Mouse (Mus musculus) hindbrain, embryonic 14.5 days (tissue): Measurements from ENCODE around the gene Dkk2. TPM values are rescaled to one million over a fixed set of nuclear protein-coding genes. Genes with fewer than 3 reads are reported as not detected.
"Not testable (repeated sequence)": the region's sequence is repeated elsewhere in the genome, so short reads cannot be mapped to it uniquely, and the experiment has no call there.

Experiments used
- ATAC-seq: fragments of 200-750 bp; cut with Nextera tagmentation; 2 replicates; pipeline ENCODE4 v1.8.0; 2017; ENCODE audit warnings: moderate number of reproducible peaks, mild to moderate bottlenecking, moderate TSS enrichment, moderate library complexity; ENCODE audit not compliant: low FRiP score
- DNase-seq: peaks from one replicate; pipeline ENCODE4 v3.0.0-alpha.2; 2015; ENCODE audit warnings: low spot score
- H3K27ac ChIP-seq: fragments of 300-500 bp; sonication (generic); 2 replicates; pipeline ENCODE4 v1.5.1; 2014; ENCODE audit warnings: mild to moderate bottlenecking, moderate library complexity
- H3K27me3 ChIP-seq: fragments of 300-500 bp; sonication (generic); 2 replicates; pipeline ENCODE4 v1.6.1; 2014; ENCODE audit warnings: mild to moderate bottlenecking, low read length, mixed read lengths; ENCODE audit not compliant: control insufficient read depth, insufficient read depth
- H3K36me3 ChIP-seq: fragments of 300-500 bp; sonication (generic); replicated peaks from 2 replicates; pipeline ENCODE4 v1.6.1; 2014; ENCODE audit not compliant: control insufficient read depth, insufficient read depth
- H3K4me1 ChIP-seq: fragments of 300-500 bp; sonication (generic); replicated peaks from 2 replicates; pipeline ENCODE4 v1.6.1; 2014; ENCODE audit warnings: antibody characterized with exemption, low read length, mixed read lengths; ENCODE audit not compliant: control insufficient read depth, insufficient read depth
- H3K4me2 ChIP-seq: fragments of 300-500 bp; sonication (generic); replicated peaks from 2 replicates; pipeline ENCODE4 v1.6.1; 2014; ENCODE audit warnings: mild to moderate bottlenecking, moderate library complexity
- H3K4me3 ChIP-seq: fragments of 300-500 bp; sonication (generic); replicated peaks from 2 replicates; pipeline ENCODE4 v1.5.1; 2014; ENCODE audit warnings: mild to moderate bottlenecking, low read length
- H3K9ac ChIP-seq: fragments of 300-500 bp; sonication (generic); 2 replicates; pipeline ENCODE4 v1.6.1; 2014
- H3K9me3 ChIP-seq: fragments of 300-500 bp; sonication (generic); 2 replicates; pipeline ENCODE4 v1.6.1; 2016; ENCODE audit warnings: low read length; ENCODE audit not compliant: control insufficient read depth
- WGBS: fragments of 180-500 bp; shearing (Covaris S2); extraction: QIAGEN DNeasy Blood & Tissue Kit; methylation state at CpG from one replicate; pipeline ENCODE4 v1.1.7; 2014; 5-methylcytosine and 5-hydroxymethylcytosine counted together
- polyA plus RNA-seq: library from polyadenylated mRNA; unstranded; fragments of >200 nt; fragmentation: Nextera tagmentation; extraction: Ambion mirVana; gene quantifications from 2 replicates; pipeline ENCODE4 v1.2.1, GENCODE M21; 2014

The Dkk2 gene
- polyA plus RNA-seq = 1.2 and 1.7 TPM in 2 replicates

DNA sequence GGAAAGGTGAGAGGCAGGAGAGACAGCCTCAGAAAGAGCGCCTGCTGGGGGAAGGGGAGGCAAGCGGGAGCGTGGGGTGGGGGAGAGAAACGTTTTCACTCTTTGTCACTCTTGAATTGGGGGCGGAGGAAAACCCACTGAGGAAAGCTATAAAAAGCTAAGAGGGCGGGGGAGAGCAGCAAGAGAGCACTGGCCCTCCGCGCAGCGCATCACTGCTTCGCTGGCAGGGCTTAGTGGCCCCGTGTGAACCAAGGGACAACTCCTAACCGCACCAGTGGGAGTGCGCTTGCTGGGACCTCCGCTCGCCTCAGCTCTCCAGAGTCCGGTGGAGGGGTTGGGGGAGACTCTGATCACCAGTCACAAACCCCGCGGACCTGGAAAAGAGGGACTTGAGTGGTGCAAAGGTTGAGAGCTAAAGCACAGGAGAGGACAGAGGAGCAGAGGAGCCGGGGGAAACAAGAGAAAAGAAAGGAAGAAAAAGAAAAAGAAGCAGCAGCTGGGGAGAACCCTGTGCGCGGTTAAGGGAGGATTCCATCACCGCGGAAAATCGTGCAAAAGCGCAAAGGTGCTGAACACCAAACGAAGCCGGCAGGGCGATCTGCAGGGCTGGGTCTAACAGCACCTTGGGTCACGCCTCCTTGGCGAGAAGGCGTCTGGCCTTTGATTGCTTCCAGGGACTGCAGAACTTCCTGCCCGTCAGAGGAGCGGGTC, at the start of gene Dkk2:
TSS of gene Dkk2 (plus strand) at position 181 of the 711 bp plus-strand sequence.
- Histone ChIP-seq H3K27ac (no peak within 1 kb of the TSS), H3K4me1 (peaks cover 31% of the 10 kb centered on the region), H3K4me2 (peak within 1 kb of the TSS; percentile 96), H3K4me3 (peak within 1 kb of the TSS; percentile 47), H3K36me3 (no peaks in the 10 kb centered on the region), H3K9ac (peak within 1 kb of the TSS; percentile 47), H3K27me3 (peaks cover 32% of the 10 kb centered on the region), H3K9me3 (no peaks in the 10 kb centered on the region)
- DNase-seq = no peak
- WGBS = under 1% methylated on average over 33 of the region's 33 CpGs
- ATAC-seq = peak; percentile 59; the same call in 1 of the 2 replicates

DNA sequence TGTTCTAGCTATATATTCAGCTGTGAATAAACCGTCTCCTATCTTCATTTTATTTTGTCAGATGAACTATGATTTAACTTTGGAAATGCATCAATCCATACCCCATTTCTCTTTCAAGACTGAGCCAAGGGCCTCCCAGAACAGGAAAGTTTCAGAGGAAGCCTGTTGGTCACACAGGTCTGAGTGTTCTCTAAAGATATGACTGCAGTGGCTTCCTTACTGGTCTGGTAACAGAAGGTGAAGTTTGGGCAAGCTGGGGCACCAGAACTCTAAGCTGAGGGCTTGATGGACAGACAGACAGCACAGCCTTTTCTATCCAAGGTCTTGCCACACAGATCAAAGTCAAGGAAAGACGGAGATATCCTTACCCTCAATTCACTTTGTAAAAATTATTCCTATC, 48.4 kb upstream of the Dkk2 start:
- Histone ChIP-seq H3K27ac (no peak overlapping the region), H3K9ac (no peak overlapping the region), H3K36me3 (no peaks in the 10 kb centered on the region), H3K4me2 (no peak overlapping the region), H3K9me3 (no peaks in the 10 kb centered on the region), H3K4me1 (no peaks in the 10 kb centered on the region), H3K27me3 (no peaks in the 10 kb centered on the region), H3K4me3 (no peak overlapping the region)
- 94% methylated on average over 2 of the region's 2 CpGs for WGBS
- no peak for DNase-seq
- no peak for ATAC-seq

DNA sequence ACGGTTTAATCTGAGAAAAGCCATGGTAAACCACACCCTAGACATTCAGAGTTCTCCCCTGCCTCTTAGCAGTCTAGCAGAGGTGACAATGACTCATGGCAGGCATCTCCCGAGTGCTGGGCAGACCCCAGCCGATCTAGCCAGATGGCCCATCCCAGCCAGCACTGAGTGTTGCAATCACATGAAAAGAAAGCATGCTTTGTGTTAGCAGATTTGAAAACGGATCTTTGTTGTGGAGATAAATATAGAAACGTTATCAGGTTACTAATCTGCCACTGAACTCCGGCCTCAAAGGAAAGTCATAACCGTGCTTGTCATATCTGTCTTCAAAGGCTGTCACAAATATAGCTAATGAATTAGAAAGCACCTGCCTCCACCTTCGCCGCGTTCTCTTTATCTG, 47.4 kb upstream of the Dkk2 start:
- Histone ChIP-seq H3K27me3 (no peaks in the 10 kb centered on the region), H3K4me2 (no peak overlapping the region), H3K4me1 (no peaks in the 10 kb centered on the region), H3K27ac (no peak overlapping the region), H3K9me3 (no peaks in the 10 kb centered on the region), H3K9ac (no peak overlapping the region), H3K4me3 (no peak overlapping the region), H3K36me3 (no peaks in the 10 kb centered on the region)
- WGBS = 57% methylated on average over 10 of the region's 10 CpGs
- no peak for ATAC-seq
- DNase-seq = no peak

DNA sequence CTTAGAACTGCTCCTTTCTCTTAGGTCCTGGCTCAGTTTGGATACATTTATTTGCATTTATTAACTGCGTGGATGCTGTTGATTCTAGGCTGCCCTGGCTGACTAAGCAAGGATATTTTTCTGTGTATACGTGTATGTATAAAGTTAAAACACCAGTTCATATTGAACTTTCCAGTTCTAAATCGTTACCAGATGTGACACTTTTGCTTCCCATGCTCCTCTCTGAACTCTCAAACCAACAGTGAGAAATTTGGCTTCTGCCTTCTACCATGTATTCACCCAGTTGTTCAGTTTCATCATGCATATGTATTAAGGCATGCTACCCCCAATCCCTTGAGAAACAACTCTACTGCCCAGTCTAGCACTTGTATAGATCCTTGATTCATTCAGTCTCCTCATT, 45.0 kb upstream of the Dkk2 start:
- no peak overlapping the region for H3K4me2 ChIP-seq
- H3K4me1 ChIP-seq = no peaks in the 10 kb centered on the region
- DNase-seq (no peak), ATAC-seq (no peak)
- H3K36me3 ChIP-seq = no peaks in the 10 kb centered on the region
- WGBS = 75% methylated on average over 3 of the region's 3 CpGs
- H3K9me3 ChIP-seq = no peaks in the 10 kb centered on the region
- H3K27ac ChIP-seq = no peak overlapping the region
- no peak overlapping the region for H3K9ac ChIP-seq
- no peak overlapping the region for H3K4me3 ChIP-seq
- H3K27me3 ChIP-seq = no peaks in the 10 kb centered on the region

DNA sequence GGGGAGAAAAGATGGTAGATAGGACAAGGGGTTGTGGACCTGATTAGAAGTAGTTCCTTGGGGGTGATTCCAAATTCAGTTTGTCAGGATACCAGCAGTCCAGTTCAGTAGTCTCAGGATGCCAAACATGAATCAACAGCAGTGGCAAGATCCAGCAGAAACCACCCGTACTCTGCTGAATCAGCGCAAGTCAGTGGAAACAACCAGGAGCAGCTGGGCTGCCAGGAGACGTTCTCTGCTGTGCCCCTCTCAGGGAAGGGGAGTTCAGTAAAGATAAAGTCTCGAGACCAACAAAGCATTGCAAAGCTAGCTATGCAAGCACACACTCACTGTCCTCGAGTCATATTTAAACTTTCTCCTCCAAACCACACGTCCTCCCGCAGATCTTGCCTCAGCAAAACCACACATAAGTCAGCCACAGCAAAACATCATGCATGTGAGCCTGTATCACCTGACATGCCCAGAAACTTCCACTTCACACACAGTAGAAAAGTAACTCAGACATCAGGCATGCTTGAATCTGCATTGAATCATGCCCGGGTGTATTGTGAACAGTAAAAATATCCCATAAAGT, 34.1 kb upstream of the Dkk2 start:
- no peaks in the 10 kb centered on the region for H3K36me3 ChIP-seq
- no peak overlapping the region for H3K4me2 ChIP-seq
- H3K4me3 ChIP-seq = no peak overlapping the region
- H3K9ac ChIP-seq = no peak overlapping the region
- H3K27ac ChIP-seq = no peak overlapping the region
- 90% methylated on average over 8 of the region's 8 CpGs for WGBS
- no peaks in the 10 kb centered on the region for H3K4me1 ChIP-seq
- no peaks in the 10 kb centered on the region for H3K9me3 ChIP-seq
- H3K27me3 ChIP-seq = no peaks in the 10 kb centered on the region
- no peak for DNase-seq
- no peak for ATAC-seq

DNA sequence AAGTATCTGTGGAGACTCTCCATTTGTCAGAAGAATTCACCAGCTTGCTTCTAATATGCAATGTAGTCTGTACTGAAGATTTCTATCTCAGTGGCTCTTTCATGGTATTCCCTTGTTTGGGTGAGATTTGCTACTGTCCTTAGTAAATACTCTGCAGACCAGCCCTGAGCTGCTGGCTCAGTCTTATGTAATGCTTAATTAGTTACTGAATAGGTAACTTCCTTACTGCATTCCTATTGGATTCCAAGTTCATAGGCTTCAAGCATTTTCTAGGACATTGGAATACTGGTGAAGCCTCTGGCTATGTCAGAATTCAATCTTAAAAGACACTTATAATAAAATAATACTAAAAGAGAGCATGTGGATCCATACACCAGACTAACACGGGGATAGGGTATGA, 22.3 kb upstream of the Dkk2 start:
- not testable (repeated sequence) for ATAC-seq

DNA sequence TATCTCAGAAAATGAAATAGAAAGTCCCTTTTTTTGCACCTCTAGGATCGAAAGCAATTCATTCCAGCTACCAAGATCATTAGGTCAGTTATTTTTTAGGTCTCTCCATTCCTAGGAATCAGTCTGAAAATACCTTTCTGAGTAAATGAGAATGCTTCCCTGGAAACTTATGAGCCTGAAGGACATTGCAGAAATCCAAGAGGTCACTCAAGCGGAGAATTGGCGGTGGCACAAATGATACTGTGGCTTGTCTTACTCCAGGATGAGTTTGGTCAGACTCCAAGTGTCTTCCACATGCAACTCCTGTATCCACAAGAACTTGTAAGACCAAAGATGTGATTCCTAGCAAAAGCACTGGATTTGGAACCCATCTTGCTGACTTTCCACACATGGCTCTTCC, 21.7 kb upstream of the Dkk2 start:
- no peak for ATAC-seq
- 94% methylated on average over 3 of the region's 3 CpGs for WGBS

More for the DNA sequence above, 22.3 kb upstream of the Dkk2 start:
- 81% methylated on average over 1 of the region's 1 CpGs for WGBS
- not testable (repeated sequence) for H3K4me3 ChIP-seq, H3K27me3 ChIP-seq, H3K4me1 ChIP-seq, DNase-seq, H3K9me3 ChIP-seq, H3K4me2 ChIP-seq, H3K36me3 ChIP-seq, H3K9ac ChIP-seq, H3K27ac ChIP-seq

DNA sequence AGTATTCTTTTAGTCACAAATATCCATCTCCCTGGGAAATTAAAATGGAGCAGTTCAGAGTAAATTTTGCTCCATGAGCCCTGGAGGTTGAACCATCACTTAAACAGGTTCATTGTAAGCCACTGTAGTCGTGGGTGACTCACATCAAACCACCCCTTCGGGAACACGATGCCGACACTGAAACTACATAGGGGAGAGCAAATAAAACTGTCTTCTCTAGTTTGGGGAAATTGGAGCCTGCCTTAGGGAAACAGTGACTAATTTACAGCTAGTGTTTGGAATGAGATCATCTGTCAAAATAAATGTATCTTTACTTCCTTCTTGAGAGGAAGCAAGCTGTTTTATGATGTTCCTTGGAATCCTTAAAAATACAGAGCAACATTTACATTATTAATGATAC, 21.1 kb upstream of the Dkk2 start:
- 78% methylated on average over 4 of the region's 4 CpGs for WGBS
- Histone ChIP-seq H3K9me3 (no peaks in the 10 kb centered on the region), H3K4me2 (no peak overlapping the region), H3K27me3 (no peaks in the 10 kb centered on the region), H3K4me1 (no peaks in the 10 kb centered on the region), H3K27ac (no peak overlapping the region), H3K4me3 (no peak overlapping the region), H3K9ac (no peak overlapping the region), H3K36me3 (no peaks in the 10 kb centered on the region)
- ATAC-seq = no peak
- DNase-seq = no peak

More for the DNA sequence above, 21.7 kb upstream of the Dkk2 start:
- Histone ChIP-seq H3K4me1 (no peaks in the 10 kb centered on the region), H3K9ac (no peak overlapping the region), H3K27ac (no peak overlapping the region), H3K4me3 (no peak overlapping the region), H3K9me3 (no peaks in the 10 kb centered on the region), H3K27me3 (no peaks in the 10 kb centered on the region), H3K36me3 (no peaks in the 10 kb centered on the region), H3K4me2 (no peak overlapping the region)
- DNase-seq = no peak

DNA sequence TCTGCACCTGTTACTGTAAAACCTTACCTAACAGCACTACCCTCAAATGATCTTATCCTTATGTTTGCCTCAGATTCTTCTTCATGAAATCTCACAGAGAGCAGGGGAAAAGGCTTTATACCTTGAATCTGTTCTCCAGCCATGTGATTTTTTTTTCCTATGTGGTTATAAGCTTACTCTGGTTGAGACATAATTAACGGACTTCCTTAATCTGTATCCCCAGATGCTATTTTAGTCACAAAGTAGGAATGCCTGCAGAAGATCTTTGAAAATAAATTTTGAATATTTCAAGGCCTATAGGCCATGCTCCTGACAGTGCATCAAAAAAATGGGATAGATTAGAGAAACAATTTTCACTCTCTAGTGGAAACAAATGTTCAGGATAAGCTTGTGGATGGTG, 20.2 kb upstream of the Dkk2 start:
- WGBS = 83% methylated on average over 1 of the region's 1 CpGs
- Histone ChIP-seq H3K27me3 (no peaks in the 10 kb centered on the region), H3K9ac (no peak overlapping the region), H3K4me3 (no peak overlapping the region), H3K4me1 (no peaks in the 10 kb centered on the region), H3K9me3 (no peaks in the 10 kb centered on the region), H3K27ac (no peak overlapping the region), H3K36me3 (no peaks in the 10 kb centered on the region), H3K4me2 (no peak overlapping the region)
- ATAC-seq (no peak), DNase-seq (no peak)
